Mouse (Mus musculus): Measurements from ENCODE around the gene Gm17428.

DNA sequence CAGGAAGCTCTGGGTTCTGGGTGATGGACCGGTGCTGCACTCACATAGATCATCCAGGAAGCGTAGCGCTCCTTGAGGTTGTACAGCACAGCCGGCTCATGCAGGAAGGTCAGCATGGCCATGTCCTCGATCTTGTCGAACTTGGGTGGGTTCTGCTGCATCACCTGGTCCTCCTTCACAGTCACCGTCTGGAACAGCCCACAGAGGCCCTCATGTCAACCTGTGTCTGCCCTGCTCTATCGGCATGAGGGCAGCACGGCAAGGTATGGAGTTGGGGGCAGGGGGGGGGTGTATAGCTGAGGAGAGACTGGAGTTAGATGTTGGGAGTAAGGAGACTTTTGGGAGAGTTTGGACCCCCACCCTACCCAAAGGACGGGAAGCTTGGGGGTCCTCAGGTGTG lies 15.5 kb downstream of the Gm17428 start:
- no peak for TF ChIP-seq CTCF (IDR thresholded peaks at IDR 0.05; ENCODE audit: extremely low read depth, insufficient read depth, low read length)
- no peak for TF ChIP-seq POLR2A (IDR thresholded peaks at IDR 0.05; ENCODE audit: extremely low read depth, insufficient read depth, low read length)

All from cortical plate, adult 2 months (tissue).